Mouse (Mus musculus) frontal cortex, postnatal 25 days (tissue): ENCODE data around the gene Esr2.
"Not testable (repeated sequence)": the region's sequence is repeated elsewhere in the genome, so short reads cannot be mapped to it uniquely, and the experiment has no call there.

Experiments used
- DNase-seq, 2 experiments: peaks; one replicate each; pipeline ENCODE4 v3.0.0; 2022; ENCODE audit warnings: low spot score in 2 of 2

The Esr2 gene

GRCm38 (mm10) chr12:76152389-76152788 is 24.7 kb downstream of the Esr2 start:
- DNase-seq: not testable (repeated sequence)

GRCm38 (mm10) chr12:76136701-76137100 is 40.4 kb downstream of the Esr2 start:
- DNase-seq: no peak

- not testable (repeated sequence) for DNase-seq
These were observed 44.0 kb downstream of the Esr2 start for GRCm38 (mm10) chr12:76133081-76133480.

GRCm38 (mm10) chr12:76132591-76132990 is 44.5 kb downstream of the Esr2 start:
- no peak for DNase-seq

- no peak for DNase-seq
These were observed 46.2 kb downstream of the Esr2 start for GRCm38 (mm10) chr12:76130891-76131290.

DNA sequence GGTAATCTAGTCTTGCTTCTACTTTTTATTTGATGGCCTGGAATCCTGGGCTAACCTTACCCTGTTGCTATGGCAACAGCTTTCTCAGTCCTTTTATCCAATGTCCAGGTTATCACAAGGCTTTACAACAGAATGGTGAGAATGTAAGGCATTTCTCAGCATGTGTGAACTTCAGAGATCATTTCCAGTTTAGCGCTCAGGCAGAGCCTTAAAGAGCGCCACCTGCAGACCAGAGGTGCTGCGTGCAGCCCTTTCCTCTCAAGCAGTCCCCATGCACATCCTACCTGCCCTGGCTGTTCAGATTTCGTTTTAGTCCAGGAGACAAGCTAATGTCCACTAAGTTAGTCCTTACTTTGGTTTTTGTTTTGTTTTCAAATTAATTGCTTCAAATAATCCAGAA is 46.8 kb downstream of the Esr2 start:
- DNase-seq: no peak

- DNase-seq: no peak
These were observed 48.2 kb downstream of the Esr2 start for GRCm38 (mm10) chr12:76128831-76129230.

DNA sequence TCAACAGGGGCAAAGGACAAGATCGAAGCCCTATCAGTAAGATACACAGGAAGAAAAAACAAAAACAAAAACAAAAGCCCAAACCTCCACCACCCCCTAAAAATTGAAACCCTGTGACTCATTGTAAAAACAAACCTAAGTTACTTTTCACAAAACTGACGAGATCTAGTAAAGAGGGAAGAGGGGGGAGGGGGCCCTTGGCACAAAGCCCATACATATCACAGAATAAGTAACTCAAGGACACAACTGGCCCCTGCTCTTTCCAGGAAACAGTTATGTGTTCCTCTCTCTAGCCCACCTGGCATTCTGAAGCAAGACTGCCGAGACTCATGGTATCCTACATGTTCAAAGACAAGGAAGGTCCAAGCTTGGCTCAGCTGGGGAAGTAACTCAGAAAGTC is 48.8 kb downstream of the Esr2 start:
- DNase-seq: no peak

DNA sequence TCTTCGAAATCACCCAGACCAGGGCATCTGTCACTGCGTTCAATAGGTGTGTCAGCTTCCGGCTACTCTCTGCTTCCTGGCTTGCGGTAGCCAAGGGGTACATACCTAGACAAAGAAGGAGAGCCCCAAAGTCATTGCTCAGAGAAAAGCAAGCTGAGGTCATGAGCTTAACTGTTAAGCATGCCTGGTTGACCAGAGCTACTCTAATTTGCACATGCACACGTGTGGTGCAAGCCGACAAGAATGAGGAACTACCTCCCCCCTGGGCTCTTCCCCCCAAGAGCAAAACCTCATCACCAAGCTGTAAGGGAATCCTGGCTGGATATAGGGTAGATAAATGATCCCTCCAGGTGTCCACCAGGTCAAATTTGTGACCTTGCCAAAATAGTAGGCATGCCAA is 53.8 kb downstream of the Esr2 start:
- no peak for DNase-seq

DNA sequence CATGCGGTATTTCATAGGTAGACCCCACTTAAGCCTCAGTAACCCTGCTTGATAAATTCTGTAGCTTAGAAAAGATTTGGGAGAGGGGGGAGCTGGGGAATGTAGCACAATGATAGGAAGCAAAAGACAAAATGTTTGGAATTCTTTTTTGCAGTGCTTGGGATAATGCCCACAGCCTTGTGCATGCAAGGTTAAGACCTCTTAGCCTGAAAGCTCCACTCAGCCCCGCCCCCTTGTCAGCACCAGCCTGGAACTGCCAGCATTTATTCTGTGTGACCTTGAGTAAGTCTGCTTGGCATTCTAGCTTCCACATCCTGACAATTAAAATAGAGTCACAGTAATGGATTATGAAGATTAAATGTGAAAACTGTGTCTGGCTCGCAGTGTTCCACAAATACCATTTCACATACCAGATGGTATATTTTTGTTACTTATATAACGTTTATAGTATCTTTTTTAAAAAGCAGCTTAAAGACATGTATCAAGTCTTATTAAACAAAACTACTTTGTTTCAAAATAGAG is 59.4 kb downstream of the Esr2 start:
- no peak for DNase-seq

DNA sequence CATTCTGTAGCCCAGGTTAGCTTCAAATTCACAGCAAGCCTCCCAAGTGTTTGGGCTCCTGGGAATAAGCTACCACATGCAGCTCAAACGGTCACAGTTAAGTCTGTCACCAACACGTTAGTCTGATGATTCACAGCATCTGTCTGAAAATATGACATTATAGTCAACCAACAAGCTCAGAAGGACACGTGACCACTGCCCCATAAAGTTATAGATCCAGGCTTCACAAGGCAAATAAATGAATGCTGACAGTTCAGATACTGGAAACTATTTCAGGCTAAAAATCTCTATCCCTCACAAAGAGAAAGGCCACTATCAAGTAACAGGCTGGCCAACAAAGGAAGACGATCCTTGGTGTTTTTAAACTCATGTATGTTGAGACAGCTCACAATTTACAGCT is 60.5 kb downstream of the Esr2 start:
- no peak for DNase-seq

DNA sequence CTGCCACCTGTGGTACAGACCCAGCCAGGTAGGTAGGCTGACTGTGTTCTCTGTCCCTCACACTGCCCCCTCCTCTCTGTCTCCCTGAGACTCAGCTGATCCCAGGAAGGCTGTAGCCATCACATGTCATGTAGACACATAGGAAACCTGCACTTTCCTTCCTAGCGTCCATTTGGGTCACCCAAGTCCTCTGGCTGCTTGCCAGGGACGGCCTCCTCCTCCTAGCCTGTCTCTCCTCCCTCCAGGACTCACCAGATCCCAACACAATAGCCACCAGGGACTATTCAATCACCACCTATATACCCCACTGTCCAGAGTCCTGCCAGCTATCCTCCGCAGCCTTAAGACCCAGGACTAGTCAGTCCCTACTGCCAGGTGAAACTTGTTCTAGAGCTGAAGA is 66.0 kb downstream of the Esr2 start:
- DNase-seq: no peak

GRCm38 (mm10) chr12:76109646-76110405 is 67.2 kb downstream of the Esr2 start:
- DNase-seq: no peak

DNA sequence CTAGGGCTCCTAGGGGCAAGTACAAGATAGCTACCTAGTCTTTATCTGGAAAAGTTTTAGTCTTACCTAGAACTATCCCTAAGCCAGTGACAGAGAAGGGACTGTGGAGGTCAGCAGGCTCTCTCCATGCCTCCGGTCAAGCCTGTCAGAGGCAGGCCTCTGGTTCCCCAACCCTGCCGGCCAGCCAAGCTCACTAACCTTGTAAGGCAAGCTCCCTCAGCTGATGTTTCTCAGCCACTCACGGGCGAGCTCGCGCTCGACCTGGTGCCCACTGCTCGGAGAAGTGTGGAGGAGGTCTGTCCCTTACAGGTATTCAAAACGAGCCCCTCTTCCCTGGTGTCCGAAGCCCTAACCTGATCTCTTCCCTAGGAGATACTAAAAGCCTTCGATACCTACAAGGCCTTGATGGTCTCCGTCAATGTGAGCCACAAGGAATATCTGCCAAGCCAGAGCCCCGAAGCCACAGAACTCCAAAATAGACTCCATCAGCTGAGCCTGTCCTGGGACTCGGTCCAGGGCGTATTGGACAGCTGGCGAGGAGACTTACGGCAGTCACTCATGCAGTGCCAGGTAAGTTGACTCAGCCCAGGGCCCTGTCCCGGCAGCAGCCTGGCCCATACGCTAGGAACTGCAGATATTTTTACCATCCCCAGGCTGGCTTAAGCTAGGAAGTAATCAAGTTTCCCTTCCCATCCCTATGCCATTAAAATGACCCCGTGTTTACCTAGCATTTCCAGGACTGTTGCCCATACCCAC is 72.3 kb downstream of the Esr2 start:
- DNase-seq: no peak

DNA sequence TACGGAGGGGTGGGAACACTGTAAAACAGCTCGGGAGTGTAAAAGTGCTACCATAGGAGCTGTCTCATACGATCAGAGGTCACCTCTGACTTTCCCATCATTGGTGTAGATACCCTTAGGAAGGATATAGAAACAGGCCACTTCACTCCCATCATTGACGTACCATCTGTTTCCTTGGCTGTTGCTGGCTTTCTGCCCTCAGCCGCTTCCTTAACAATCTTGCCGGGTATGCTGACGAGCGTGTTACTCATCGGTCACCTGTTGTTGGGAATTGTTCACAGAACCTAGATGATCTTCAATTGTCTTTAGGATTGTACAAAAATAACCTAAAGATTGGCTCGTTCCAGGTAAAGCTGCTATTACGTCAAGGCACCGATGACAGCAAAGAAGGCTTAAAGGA is 74.4 kb downstream of the Esr2 start:
- no peak for DNase-seq

DNA sequence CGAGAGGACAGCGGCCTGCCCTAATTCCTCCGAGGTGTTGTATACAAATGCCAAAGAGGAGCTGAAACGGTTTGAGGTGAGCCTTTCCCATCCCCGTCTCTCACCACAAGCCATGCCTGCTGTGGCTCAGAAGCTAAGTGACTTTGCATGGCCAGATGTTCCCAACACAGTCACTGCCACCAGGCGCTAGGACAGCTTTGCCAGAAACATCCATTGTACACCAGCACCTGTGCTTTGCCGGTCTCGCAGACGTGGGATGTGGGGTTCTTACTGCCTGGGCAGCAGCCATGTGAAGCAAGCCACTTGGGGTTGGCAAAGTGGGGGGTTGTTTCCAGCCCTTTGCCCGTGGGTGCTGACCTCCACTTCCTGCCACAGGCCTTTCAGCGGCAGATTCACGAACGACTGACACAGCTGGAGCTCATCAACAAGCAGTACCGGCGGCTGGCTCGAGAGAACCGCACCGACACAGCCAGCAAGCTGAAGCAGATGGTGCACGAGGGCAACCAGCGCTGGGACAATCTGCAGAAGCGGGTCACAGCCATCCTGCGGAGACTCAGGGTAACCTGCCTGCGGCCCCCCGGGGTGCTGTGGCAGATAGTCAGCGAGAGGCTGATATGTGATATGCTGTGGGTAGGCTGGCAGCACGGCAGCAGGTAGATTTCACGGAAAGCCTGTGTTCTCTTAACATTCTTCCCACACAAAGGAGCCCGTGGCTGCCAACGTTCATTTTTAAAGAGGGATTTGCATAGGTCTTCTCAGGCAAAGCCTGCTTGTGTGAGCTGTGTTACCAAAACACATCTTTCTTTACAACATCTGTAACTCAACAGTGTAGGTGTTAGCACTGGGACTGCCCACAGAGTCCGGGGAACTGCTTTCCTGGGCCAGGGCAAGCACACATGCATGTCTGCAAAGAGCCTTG is 81.7 kb downstream of the Esr2 start:
- DNase-seq: peak in 1 of 2 experiments; percentile 15

DNA sequence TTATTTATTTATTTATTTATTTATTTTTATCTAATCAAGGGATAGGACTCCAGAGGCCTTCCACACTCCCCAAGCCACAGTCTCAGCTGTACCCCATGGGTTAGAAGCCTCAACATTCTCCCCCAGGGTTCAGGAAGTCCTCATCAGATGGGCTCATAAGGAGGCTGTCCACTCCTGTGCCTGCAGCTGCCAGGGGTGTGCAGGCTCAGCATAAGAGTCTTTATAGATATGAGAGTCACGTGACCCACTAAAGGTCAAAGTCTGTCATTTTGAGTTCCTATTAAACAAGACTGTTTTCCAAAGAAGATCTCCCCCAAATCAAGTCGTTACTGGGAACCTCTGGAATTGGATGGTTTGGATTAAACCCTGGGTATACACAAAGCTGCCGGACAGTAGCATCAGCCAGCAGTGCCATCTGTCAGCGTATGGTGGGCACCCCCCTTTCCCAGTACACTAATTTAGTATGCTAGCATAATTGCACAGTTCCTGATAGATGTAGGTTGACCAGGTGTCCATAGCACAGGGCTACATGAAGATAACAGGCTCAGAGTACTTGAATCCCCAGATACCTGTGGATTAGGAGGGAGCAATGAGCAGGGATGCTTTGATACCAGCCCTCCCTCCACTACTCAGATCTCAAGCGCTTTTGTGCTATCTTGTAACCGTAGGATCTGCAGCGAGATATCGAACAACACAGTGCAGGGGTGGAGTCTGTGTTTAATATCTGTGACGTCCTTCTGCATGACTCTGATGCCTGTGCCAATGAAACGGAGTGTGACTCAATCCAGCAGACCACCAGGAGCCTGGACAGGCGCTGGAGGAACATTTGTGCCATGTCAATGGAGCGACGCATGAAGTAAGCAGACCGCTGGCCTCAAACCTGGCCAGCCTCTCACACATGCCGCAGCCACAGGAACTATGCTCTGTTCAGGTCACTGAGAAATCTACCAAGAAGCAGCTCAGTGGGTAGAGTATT is 83.2 kb downstream of the Esr2 start:
- DNase-seq: no peak

DNA sequence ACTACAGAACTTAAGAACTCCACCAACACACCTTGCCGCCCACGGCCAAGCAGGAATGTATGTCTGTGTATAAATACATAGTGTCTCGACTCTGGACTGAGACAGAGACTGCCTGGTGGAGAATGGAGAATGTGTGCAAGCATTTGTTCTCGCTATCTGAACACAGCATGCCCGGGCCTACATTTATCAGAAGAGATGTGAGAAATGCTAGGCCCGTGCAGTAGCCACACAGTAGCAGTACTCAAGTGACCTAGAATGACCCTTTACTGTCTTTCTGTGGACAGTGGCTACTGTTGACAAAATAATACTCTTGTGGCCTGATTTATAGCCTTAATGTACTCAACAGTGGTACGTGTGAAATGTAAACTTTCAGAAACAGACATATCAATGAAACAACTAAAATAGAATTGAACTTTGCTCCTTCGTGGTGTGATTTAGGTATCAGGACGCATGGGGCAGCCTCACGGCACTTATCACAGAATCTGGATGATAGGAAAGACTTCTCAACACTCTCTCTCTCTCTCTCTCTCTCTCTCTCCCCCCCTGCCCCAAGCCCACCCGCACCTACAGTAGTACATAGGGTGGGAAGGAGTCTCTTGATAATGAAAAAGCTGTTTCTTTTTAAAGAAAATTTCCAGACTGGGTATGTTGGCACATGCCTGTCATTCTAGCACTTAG is 84.1 kb downstream of the Esr2 start:
- no peak for DNase-seq

DNA sequence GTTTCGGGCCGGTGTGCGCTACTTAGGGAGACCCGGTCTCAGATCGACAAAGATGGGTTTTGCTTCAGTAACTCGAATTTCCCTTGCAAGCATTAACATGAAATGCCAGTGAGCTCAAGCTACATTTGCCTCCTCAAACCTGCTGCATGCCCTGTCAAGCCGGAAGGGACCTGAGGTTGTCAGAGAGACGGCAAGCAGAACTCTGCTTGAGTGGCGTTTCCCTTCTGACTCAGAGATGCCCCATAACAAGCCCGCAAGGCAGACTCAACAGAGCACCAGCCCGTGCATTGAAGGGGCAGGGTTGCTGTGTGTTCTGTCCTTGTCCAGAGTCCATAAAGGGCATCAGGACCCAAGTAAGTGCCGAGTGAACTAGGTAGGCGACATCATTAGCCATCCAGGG is 90.0 kb downstream of the Esr2 start:
- no peak for DNase-seq
